Mouse (Mus musculus): ENCODE data around the gene Pnpla5. TPM values are rescaled to one million over a fixed set of nuclear protein-coding genes. Genes with fewer than 3 reads are reported as not detected.
"Not testable (repeated sequence)": the region's sequence is repeated elsewhere in the genome, so short reads cannot be mapped to it uniquely, and the experiment has no call there.

Gene Pnpla5
- total RNA-seq, 1 experiment from 2014 or later = not detected

- peak; percentile 88 to 93 for ATAC-seq (replicated peaks in 1 of 2; ENCODE audit: insufficient read depth in 1 of 2, low FRiP score in 2 of 2, low TSS enrichment in 1 of 2, low read depth in 1 of 2, poor library complexity in 2 of 2, severe bottlenecking in 2 of 2)
Measured at GRCm38 (mm10) chr15:84126871-84127270, 3.9 kb upstream of the Pnpla5 start.

- ATAC-seq (replicated peaks in 1 of 2; ENCODE audit: insufficient read depth in 1 of 2, low FRiP score in 2 of 2, low TSS enrichment in 1 of 2, low read depth in 1 of 2, poor library complexity in 2 of 2, severe bottlenecking in 2 of 2) = peak in 1 of 2 experiments; percentile 32; a peak in 1 of 4 replicates
Measured at GRCm38 (mm10) chr15:84126447-84126846, 3.5 kb upstream of the Pnpla5 start.

- no peak for ATAC-seq (replicated peaks in 1 of 2; ENCODE audit: insufficient read depth in 1 of 2, low FRiP score in 2 of 2, low TSS enrichment in 1 of 2, low read depth in 1 of 2, poor library complexity in 2 of 2, severe bottlenecking in 2 of 2)
Measured at GRCm38 (mm10) chr15:84124086-84124485, 1.1 kb upstream of the Pnpla5 start.

GRCm38 (mm10) chr15:84121036-84121435 lies 1.9 kb downstream of the Pnpla5 start:
- ATAC-seq (replicated peaks in 1 of 2; ENCODE audit: insufficient read depth in 1 of 2, low FRiP score in 2 of 2, low TSS enrichment in 1 of 2, low read depth in 1 of 2, poor library complexity in 2 of 2, severe bottlenecking in 2 of 2) = no peak

GRCm38 (mm10) chr15:84120612-84121011 lies 2.4 kb downstream of the Pnpla5 start:
- peak in 1 of 2 experiments; percentile 33; a peak in 2 of 4 replicates for ATAC-seq (replicated peaks in 1 of 2; ENCODE audit: insufficient read depth in 1 of 2, low FRiP score in 2 of 2, low TSS enrichment in 1 of 2, low read depth in 1 of 2, poor library complexity in 2 of 2, severe bottlenecking in 2 of 2)

DNA sequence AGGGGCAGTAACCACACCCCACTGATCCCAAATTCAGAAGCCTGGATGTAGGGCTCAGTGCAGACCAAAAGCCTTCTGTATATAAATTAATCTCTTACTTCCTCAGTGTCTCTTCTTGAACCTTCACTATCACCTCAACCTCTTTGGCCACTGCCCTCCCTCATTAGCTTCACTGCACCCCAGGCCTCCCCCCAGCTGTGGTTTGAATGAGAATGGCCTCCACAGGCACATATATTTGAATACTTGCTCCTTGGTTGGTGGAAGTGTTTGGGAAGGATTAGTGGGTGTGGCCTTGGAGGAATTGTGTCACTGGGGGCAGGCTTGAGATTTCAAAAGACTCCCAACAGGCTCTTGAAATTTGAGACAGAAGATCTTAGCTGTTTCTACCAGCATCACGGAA lies 6.5 kb downstream of the Pnpla5 start:
- no peak for ATAC-seq (replicated peaks in 1 of 2; ENCODE audit: insufficient read depth in 1 of 2, low FRiP score in 2 of 2, low TSS enrichment in 1 of 2, low read depth in 1 of 2, poor library complexity in 2 of 2, severe bottlenecking in 2 of 2)

GRCm38 (mm10) chr15:84115727-84116126 lies 7.2 kb downstream of the Pnpla5 start:
- no peak for ATAC-seq (replicated peaks in 1 of 2; ENCODE audit: insufficient read depth in 1 of 2, low FRiP score in 2 of 2, low TSS enrichment in 1 of 2, low read depth in 1 of 2, poor library complexity in 2 of 2, severe bottlenecking in 2 of 2)

- no peak for ATAC-seq (replicated peaks in 1 of 2; ENCODE audit: insufficient read depth in 1 of 2, low FRiP score in 2 of 2, low TSS enrichment in 1 of 2, low read depth in 1 of 2, poor library complexity in 2 of 2, severe bottlenecking in 2 of 2)
Measured at GRCm38 (mm10) chr15:84113873-84114272, 9.1 kb downstream of the Pnpla5 start.

- ATAC-seq (replicated peaks in 1 of 2; ENCODE audit: insufficient read depth in 1 of 2, low FRiP score in 2 of 2, low TSS enrichment in 1 of 2, low read depth in 1 of 2, poor library complexity in 2 of 2, severe bottlenecking in 2 of 2) = no peak
Measured at GRCm38 (mm10) chr15:84108899-84109298, 14.1 kb downstream of the Pnpla5 start.

DNA sequence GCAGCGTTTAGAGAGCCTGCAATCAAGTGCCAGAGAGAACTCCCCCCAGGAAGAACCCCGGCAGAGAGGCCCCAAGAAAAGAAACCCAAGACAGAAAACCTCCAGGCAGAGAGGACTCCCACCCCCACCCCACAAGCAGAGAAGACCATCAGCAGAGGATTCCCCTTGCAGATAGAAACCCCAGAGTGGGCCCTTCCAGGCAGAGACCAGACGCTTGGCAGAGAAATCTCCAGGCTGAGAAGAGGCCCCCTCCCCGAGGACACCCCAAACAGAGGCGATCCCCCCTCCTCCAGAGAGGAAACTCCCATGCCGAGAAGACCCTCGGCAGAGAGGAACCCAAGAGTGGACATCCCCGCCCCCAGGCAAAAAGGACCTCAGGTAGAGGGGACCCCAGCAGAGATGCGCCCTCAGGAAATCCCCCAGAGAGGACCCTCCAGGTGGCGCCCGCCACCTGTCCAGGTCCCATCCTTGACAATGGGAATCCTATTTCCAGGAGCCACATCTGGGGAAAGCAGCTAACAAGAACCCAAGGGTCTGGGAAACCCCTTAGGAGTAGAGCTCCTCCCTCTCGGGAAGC lies 17.0 kb downstream of the Pnpla5 start:
- no peak for ATAC-seq (replicated peaks in 1 of 2; ENCODE audit: insufficient read depth in 1 of 2, low FRiP score in 2 of 2, low TSS enrichment in 1 of 2, low read depth in 1 of 2, poor library complexity in 2 of 2, severe bottlenecking in 2 of 2)

GRCm38 (mm10) chr15:84105105-84105923 lies 17.7 kb downstream of the Pnpla5 start, which contains the start of gene Sult4a1:
TSS of gene Sult4a1 (minus strand) at chr15:84105754.
- ATAC-seq (replicated peaks in 1 of 2; ENCODE audit: insufficient read depth in 1 of 2, low FRiP score in 2 of 2, low TSS enrichment in 1 of 2, low read depth in 1 of 2, poor library complexity in 2 of 2, severe bottlenecking in 2 of 2) = 0 out of 4 replicates have a peak, but pooled peaks of 1 of the 2 experiments have one; percentile 3

- ATAC-seq (replicated peaks in 1 of 2; ENCODE audit: insufficient read depth in 1 of 2, low FRiP score in 2 of 2, low TSS enrichment in 1 of 2, low read depth in 1 of 2, poor library complexity in 2 of 2, severe bottlenecking in 2 of 2) = no peak
Measured at GRCm38 (mm10) chr15:84104626-84105025, 18.3 kb downstream of the Pnpla5 start.

DNA sequence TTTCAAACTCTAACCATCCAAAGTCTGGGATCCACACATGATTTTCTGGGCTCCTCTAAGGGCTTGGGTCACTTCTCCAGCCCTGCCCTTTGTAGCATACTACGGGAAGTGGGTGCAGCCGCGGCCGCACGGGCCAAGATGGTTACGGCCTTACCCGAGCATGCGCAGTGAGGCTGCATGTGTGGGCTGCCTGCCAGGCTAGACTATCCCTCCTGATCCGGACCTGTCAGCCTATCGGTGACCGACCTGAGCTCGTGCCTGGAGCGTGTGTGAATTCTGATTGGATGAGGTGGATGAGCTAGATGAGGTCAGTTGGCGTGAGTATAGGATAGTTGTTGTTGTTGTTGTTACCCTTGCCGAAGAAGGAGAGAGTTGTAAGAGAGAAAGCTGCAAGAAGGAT lies 25.4 kb downstream of the Pnpla5 start:
- ATAC-seq (replicated peaks in 1 of 2; ENCODE audit: insufficient read depth in 1 of 2, low FRiP score in 2 of 2, low TSS enrichment in 1 of 2, low read depth in 1 of 2, poor library complexity in 2 of 2, severe bottlenecking in 2 of 2) = not testable (repeated sequence)

- no peak for ATAC-seq (replicated peaks in 1 of 2; ENCODE audit: insufficient read depth in 1 of 2, low FRiP score in 2 of 2, low TSS enrichment in 1 of 2, low read depth in 1 of 2, poor library complexity in 2 of 2, severe bottlenecking in 2 of 2)
Measured at GRCm38 (mm10) chr15:84096051-84096450, 26.9 kb downstream of the Pnpla5 start.

DNA sequence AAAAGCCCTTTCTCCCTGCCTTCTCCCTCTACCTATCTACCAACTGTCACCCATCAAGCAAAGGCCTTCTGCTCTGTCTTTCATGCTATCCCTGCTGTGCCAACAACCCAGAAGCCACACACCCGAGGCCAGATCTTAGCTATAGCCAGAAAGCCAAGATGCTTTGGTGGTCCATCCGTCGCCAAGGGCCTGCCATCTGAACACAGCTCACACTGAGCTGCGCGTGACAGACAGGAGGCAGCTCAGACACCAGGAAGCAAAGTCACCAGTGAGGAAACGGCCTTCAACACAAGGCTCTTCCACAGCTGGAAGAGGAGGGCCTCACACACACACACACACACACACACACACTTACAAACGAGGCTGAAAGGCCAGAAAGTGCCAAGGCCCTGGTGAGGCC lies 28.1 kb downstream of the Pnpla5 start:
- ATAC-seq (replicated peaks in 1 of 2; ENCODE audit: insufficient read depth in 1 of 2, low FRiP score in 2 of 2, low TSS enrichment in 1 of 2, low read depth in 1 of 2, poor library complexity in 2 of 2, severe bottlenecking in 2 of 2) = no peak

DNA sequence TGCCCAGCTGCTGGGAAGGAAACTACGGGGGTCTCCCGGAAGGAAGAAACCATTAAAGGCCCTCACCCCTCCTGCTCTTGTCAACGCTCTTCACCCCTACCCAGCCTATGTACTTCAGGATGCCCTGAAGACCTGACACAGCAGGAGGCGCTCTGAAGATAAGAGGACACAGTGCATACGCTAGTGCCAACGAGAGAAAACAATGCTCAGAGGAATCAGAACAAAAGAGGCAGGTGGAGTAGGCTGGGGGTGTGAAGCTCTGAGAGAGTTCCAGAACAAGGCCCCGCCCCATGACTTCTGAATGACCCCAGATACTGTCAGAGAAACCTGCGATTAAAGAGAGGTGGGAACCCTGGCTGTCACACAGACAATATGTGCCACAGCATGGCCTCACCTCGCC lies 36.2 kb downstream of the Pnpla5 start:
- ATAC-seq (replicated peaks in 1 of 2; ENCODE audit: insufficient read depth in 1 of 2, low FRiP score in 2 of 2, low TSS enrichment in 1 of 2, low read depth in 1 of 2, poor library complexity in 2 of 2, severe bottlenecking in 2 of 2) = no peak

- ATAC-seq (replicated peaks in 1 of 2; ENCODE audit: insufficient read depth in 1 of 2, low FRiP score in 2 of 2, low TSS enrichment in 1 of 2, low read depth in 1 of 2, poor library complexity in 2 of 2, severe bottlenecking in 2 of 2) = no peak; a peak in 1 of 4 replicates
Measured at GRCm38 (mm10) chr15:84086364-84086763, 36.6 kb downstream of the Pnpla5 start.

DNA sequence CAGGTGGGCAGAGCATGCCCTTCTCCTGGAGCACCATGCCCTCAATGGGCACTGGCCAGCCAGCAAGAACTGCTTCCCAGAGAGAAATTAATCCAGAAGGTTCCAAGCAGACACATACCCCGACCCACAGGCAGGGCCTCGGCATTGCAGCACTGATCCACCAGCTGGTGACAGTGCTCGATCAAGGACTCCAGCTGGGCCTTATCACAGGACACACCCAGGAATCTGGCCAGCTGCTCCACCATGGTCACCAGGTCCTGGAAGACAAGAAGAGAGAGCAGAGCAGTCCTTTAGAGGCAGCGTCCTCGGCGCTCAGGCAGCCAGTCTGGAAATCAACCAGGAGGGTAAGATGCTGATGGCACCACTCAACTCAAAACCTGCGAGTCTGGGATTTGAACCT lies 42.9 kb downstream of the Pnpla5 start:
- no peak for ATAC-seq (replicated peaks in 1 of 2; ENCODE audit: insufficient read depth in 1 of 2, low FRiP score in 2 of 2, low TSS enrichment in 1 of 2, low read depth in 1 of 2, poor library complexity in 2 of 2, severe bottlenecking in 2 of 2)

GRCm38 (mm10) chr15:84079519-84079918 lies 43.5 kb downstream of the Pnpla5 start:
- no peak for ATAC-seq (replicated peaks in 1 of 2; ENCODE audit: insufficient read depth in 1 of 2, low FRiP score in 2 of 2, low TSS enrichment in 1 of 2, low read depth in 1 of 2, poor library complexity in 2 of 2, severe bottlenecking in 2 of 2)

All from hematopoietic stem cell, adult 5-6 weeks (primary cell).